Mouse (Mus musculus): ENCODE results near the gene Hoxb4. TPM values are rescaled to one million over a fixed set of nuclear protein-coding genes. Genes with fewer than 3 reads are reported as not detected.

Hoxb4 gene
- polyA plus RNA-seq, 1 experiment from 2014 or later: 5.1 TPM

DNA sequence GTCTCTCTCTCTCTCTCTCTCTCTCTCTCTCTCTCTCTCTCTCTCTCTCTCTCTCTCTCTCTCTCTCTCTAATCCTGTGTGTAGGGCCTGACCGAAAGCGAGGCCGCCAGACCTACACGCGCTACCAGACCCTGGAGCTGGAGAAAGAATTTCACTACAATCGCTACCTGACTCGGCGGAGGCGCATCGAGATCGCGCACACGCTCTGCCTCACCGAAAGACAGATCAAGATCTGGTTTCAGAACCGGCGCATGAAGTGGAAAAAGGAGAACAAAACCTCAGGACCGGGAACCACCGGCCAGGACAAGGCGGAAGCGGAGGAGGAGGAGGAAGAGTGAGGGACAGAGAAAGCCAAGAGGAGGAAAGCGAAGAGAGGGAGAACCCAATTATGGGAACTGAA lies 28.8 kb upstream of the Hoxb4 start:
- H3K4me2 ChIP-seq (replicated peaks; ENCODE audit: low read depth, low read length): no peak overlapping the region
- no peaks in the 10 kb centered on the region for H3K36me3 ChIP-seq (ENCODE audit: control insufficient read depth, insufficient read depth, low read length)
- H3K27me3 ChIP-seq (ENCODE audit: control insufficient read depth, insufficient read depth, low read length): peaks cover 94% of the 10 kb centered on the region
- DNase-seq (ENCODE audit: low spot score): no peak
- H3K27ac ChIP-seq (ENCODE audit: low read depth, low read length): no peak overlapping the region
- no peaks in the 10 kb centered on the region; the same call in none of the 2 replicates for H3K4me1 ChIP-seq (replicated peaks; ENCODE audit: control insufficient read depth, insufficient read depth, low read length)
- no peaks in the 10 kb centered on the region for H3K9me3 ChIP-seq (ENCODE audit: control insufficient read depth, low read length)
- 3% methylated on average over 21 of the region's 21 CpGs for WGBS
- no peak overlapping the region for H3K4me3 ChIP-seq (ENCODE audit: low read depth, low read length)
- H3K9ac ChIP-seq (ENCODE audit: low read depth, low read length): no peak overlapping the region
- no peak for ATAC-seq (ENCODE audit: low FRiP score)

DNA sequence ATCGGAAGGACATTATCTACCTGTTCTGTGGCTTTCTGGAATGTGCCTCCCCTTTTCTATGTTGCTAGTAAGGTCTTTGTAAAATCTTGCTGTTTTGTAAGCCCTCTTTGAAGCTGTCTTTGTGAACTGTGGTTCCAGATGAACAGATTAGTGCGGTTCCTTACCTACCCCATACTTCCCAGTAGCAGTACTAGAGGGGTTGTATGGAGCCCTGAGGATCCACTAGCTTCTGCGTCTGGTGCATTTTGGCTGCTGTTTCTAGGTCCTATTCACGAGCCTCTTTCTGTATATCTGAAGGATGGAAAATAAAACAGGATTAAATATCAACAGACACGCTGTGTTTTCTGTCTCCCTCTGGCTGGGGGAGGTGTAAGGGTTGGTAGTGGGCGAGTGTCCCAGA lies 28.2 kb upstream of the Hoxb4 start:
- H3K9me3 ChIP-seq (ENCODE audit: control insufficient read depth, low read length): no peaks in the 10 kb centered on the region
- ATAC-seq (ENCODE audit: low FRiP score) (no peak), DNase-seq (ENCODE audit: low spot score) (no peak)
- WGBS: 12% methylated on average over 6 of the region's 6 CpGs
- no peak overlapping the region for H3K27ac ChIP-seq (ENCODE audit: low read depth, low read length)
- H3K4me1 ChIP-seq (replicated peaks; ENCODE audit: control insufficient read depth, insufficient read depth, low read length): no peaks in the 10 kb centered on the region; the same call in none of the 2 replicates
- H3K4me3 ChIP-seq (ENCODE audit: low read depth, low read length): no peak overlapping the region
- no peaks in the 10 kb centered on the region for H3K36me3 ChIP-seq (ENCODE audit: control insufficient read depth, insufficient read depth, low read length)
- peaks cover 94% of the 10 kb centered on the region for H3K27me3 ChIP-seq (ENCODE audit: control insufficient read depth, insufficient read depth, low read length)
- H3K9ac ChIP-seq (ENCODE audit: low read depth, low read length): no peak overlapping the region
- no peak overlapping the region for H3K4me2 ChIP-seq (replicated peaks; ENCODE audit: low read depth, low read length)

DNA sequence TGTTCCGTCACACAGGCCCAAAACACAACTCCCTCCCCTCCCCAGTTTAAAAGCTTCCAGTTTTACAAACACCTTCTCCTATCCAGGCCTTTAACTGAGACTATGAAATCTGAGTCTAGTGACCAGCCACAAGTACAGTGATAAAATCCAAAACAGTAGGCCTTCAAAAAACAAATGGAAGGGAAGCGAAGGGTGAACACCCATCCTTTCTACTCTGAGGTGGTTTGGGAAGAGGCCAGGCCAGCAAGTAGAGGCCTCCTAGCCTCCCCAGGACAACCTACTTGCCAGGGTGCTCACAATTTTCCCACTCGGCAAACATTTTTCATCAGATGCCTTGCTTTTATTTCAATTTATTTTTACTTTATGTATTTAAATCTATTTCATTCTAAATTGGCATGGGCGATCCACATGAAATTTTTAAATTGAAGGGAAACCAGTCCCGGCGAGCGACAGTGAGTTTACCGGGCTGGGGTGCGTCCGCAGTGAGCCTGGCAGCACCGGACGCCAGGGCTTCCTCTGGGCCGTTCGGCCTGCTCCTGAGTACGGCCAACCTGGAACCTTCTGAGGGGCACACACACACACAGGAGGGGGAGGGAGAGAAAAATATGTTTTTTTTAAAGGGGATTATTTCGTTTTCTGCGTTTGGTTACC lies 27.2 kb upstream of the Hoxb4 start:
- Histone ChIP-seq H3K27ac (ENCODE audit: low read depth, low read length) (no peak overlapping the region), H3K4me3 (ENCODE audit: low read depth, low read length) (no peak overlapping the region)
- WGBS: 3% methylated on average over 17 of the region's 17 CpGs

DNA sequence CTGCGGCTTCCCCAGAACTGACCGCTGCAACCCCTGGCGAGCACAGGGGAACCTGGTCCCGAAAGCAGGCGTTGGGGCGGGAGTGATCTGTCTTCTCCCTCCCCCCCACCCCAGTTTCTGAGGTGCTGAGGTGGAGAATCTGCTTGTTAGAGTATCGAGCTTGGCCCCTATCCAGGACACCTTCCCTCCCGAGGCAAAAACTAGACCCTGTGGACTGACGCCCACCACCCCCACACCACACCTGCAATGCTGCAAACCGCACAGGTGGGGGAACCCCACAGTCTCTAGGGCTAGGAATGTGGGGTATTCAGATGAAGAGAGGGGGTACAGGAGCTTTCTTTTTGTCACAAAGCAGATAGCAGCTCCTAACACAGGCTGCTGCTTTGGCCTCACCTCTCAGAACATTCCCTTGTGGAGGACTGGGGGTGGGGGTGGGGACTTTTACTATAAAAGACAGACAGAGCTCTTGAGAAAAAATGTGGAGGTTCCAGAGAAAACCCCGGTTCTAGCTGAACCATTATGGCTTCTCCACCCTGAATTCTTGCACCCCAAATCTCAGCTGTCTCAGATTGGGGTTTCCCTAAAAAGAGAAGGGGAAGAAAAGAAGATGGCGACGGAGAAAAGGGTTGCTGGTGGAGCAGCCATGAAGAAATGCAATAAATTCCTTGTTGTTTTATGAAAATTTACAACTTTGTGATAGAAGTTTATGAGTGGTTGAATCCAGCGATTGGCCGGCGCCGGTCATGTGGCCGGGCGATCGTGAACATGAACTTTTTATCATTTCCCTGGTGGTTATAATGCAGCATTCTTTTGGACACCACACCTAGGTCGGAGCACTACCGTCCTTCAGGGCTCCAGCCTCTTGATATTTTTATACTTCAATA lies 26.1 kb upstream of the Hoxb4 start, which contains the start of gene Hoxb6:
TSS of gene Hoxb6 (plus strand) at position 796 of the 884 bp plus-strand sequence.
- H3K27ac ChIP-seq (ENCODE audit: low read depth, low read length): no peak within 1 kb of the TSS
- ATAC-seq (ENCODE audit: low FRiP score) (no peak), DNase-seq (ENCODE audit: low spot score) (no peak)
- WGBS: 3% methylated on average over 22 of the region's 22 CpGs
- H3K9ac ChIP-seq (ENCODE audit: low read depth, low read length): no peak within 1 kb of the TSS
- no peak within 1 kb of the TSS for H3K4me2 ChIP-seq (replicated peaks; ENCODE audit: low read depth, low read length)
- H3K4me1 ChIP-seq (replicated peaks; ENCODE audit: control insufficient read depth, insufficient read depth, low read length): no peaks in the 10 kb centered on the region; the same call in 1 of the 2 replicates
- H3K9me3 ChIP-seq (ENCODE audit: control insufficient read depth, low read length): no peaks in the 10 kb centered on the region
- no peaks in the 10 kb centered on the region for H3K36me3 ChIP-seq (ENCODE audit: control insufficient read depth, insufficient read depth, low read length)
- peak within 1 kb of the TSS; percentile 16 for H3K4me3 ChIP-seq (ENCODE audit: low read depth, low read length)
- peaks cover 97% of the 10 kb centered on the region for H3K27me3 ChIP-seq (ENCODE audit: control insufficient read depth, insufficient read depth, low read length)

More for the DNA sequence above, 27.2 kb upstream of the Hoxb4 start:
- H3K4me1 ChIP-seq (replicated peaks; ENCODE audit: control insufficient read depth, insufficient read depth, low read length): no peaks in the 10 kb centered on the region; the same call in 1 of the 2 replicates
- ATAC-seq (ENCODE audit: low FRiP score) (no peak), DNase-seq (ENCODE audit: low spot score) (no peak)
- H3K9me3 ChIP-seq (ENCODE audit: control insufficient read depth, low read length): no peaks in the 10 kb centered on the region
- peaks cover 96% of the 10 kb centered on the region for H3K27me3 ChIP-seq (ENCODE audit: control insufficient read depth, insufficient read depth, low read length)
- H3K9ac ChIP-seq (ENCODE audit: low read depth, low read length): no peak overlapping the region
- no peak overlapping the region for H3K4me2 ChIP-seq (replicated peaks; ENCODE audit: low read depth, low read length)
- H3K36me3 ChIP-seq (ENCODE audit: control insufficient read depth, insufficient read depth, low read length): no peaks in the 10 kb centered on the region

DNA sequence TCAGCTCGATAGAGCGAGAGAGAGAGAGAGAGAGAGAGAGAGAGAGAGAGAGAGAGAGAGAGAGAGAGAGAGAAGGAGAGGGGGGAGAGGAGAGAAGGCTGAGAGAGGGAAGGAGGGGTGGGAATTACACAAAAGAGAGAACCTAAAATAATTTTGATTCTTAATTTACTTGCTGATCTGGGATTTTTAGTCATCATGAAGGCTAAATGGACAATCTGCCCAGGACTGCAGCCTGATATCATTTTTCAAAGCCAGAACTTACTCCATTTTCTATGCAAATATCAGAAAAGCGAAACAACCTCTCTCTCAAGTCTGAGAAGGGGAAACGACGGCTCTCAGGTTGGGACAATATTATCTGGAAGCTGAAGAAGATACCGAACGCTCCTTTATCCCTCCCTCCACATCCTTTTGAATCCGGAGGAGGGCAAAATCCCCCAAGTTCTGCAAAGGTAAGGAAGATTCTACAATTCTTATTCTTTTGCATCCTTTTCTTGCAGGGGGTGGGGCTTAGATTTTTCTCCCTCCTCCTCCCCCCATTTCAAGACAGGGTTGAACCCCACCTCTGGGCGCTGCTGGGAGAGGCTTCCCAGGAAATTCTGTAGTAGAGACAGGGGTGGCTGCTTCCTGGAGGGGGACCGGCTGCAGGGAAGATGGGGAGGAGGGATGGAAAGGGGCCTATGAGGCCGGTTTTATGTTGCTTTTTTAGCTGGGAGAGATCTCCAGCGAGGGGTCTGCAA lies 25.3 kb upstream of the Hoxb4 start:
- DNase-seq (ENCODE audit: low spot score) (no peak), ATAC-seq (ENCODE audit: low FRiP score) (no peak)
- no peaks in the 10 kb centered on the region for H3K4me1 ChIP-seq (replicated peaks; ENCODE audit: control insufficient read depth, insufficient read depth, low read length)
- H3K4me2 ChIP-seq (replicated peaks; ENCODE audit: low read depth, low read length): no peak overlapping the region
- H3K9me3 ChIP-seq (ENCODE audit: control insufficient read depth, low read length): no peaks in the 10 kb centered on the region
- peaks cover 97% of the 10 kb centered on the region for H3K27me3 ChIP-seq (ENCODE audit: control insufficient read depth, insufficient read depth, low read length)
- WGBS: under 1% methylated on average over 12 of the region's 12 CpGs
- no peaks in the 10 kb centered on the region for H3K36me3 ChIP-seq (ENCODE audit: control insufficient read depth, insufficient read depth, low read length)
- no peak overlapping the region for H3K27ac ChIP-seq (ENCODE audit: low read depth, low read length)
- no peak overlapping the region for H3K9ac ChIP-seq (ENCODE audit: low read depth, low read length)
- peak overlapping the region; percentile 16 for H3K4me3 ChIP-seq (ENCODE audit: low read depth, low read length)

DNA sequence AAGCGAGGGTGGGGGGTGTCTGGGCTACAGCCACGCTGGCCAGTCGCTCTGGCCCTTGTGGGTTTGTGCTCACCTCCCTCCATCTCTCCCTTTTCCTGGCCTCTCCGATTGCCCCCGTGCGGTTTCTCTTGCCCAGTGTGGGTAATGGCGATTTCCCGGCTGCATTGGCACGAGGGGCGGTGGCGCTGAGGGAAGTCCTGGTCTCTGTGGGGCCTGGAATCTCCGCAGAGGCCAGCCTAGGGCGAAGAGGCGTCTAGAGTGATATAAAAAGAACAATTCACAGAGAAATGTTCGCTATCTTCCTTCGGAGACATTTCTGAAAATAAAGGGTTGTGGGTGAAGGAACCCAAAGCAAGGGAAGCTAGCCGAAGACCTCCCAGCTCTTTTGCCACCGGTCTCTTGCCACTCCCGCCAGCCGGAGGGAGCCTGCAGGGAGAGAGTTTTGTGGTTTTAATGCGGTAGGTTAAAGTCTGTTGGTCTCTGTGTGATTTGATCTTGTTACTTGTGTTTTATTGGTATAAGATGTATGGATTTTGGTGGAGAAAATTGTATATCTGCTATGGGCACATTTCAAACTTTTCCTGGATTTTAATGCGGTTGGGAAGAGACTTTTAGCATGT lies 24.7 kb upstream of the Hoxb4 start:
- under 1% methylated on average over 22 of the region's 22 CpGs for WGBS
- H3K9me3 ChIP-seq (ENCODE audit: control insufficient read depth, low read length): no peaks in the 10 kb centered on the region
- H3K4me3 ChIP-seq (ENCODE audit: low read depth, low read length): peak overlapping the region; percentile 16
- no peaks in the 10 kb centered on the region for H3K4me1 ChIP-seq (replicated peaks; ENCODE audit: control insufficient read depth, insufficient read depth, low read length)
- ATAC-seq (ENCODE audit: low FRiP score) (no peak), DNase-seq (ENCODE audit: low spot score) (no peak)
- H3K4me2 ChIP-seq (replicated peaks; ENCODE audit: low read depth, low read length): no peak overlapping the region
- H3K27ac ChIP-seq (ENCODE audit: low read depth, low read length): no peak overlapping the region
- H3K36me3 ChIP-seq (ENCODE audit: control insufficient read depth, insufficient read depth, low read length): no peaks in the 10 kb centered on the region
- peak overlapping the region; percentile 41; the same call in 1 of the 2 replicates for H3K9ac ChIP-seq (ENCODE audit: low read depth, low read length)
- H3K27me3 ChIP-seq (ENCODE audit: control insufficient read depth, insufficient read depth, low read length): peaks cover 97% of the 10 kb centered on the region

DNA sequence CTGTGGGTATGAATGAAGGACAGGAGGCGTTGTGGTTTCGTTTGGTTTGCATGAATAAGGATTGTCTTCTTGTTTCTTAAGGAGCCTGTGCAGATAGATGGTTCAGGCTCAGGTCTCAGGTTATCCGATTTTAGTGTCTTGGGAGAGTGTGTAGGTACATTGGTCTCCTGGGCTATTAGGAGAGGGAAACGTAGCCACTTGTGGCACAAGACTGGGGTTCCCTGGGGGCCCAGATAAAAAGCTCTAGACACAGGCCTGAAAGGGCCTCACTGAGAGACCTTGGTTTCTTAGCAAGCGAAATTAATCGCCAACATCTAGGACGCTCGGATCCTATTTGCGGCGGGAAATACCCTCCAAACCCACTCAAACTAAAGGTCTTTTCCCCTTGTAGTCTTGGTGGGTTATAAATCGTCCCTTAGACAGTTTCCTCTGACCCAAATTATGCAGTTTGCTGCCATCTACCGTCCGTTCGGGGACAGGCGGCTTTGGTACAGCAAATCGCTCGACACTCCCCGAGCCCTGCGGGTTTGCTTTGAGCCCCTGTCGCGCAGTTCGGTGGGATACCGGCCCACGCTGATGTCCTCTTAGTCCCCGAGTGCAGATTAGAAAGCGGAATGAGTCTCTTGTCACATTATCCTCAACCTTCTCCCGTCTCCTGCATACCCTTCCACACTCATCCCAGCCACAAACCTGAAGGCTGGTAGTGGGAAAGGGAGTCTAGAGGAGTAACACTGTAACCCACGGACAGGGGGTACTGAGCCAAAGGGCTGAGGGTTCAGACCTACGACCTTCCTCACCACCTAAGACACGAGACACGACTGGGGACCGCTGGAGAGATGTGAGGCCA lies 23.6 kb upstream of the Hoxb4 start:
- Histone ChIP-seq H3K4me1 (replicated peaks; ENCODE audit: control insufficient read depth, insufficient read depth, low read length) (no peaks in the 10 kb centered on the region), H3K27ac (ENCODE audit: low read depth, low read length) (no peak overlapping the region), H3K9ac (ENCODE audit: low read depth, low read length) (no peak overlapping the region), H3K4me2 (replicated peaks; ENCODE audit: low read depth, low read length) (no peak overlapping the region), H3K4me3 (ENCODE audit: low read depth, low read length) (peak overlapping the region; percentile 8; the same call in 1 of the 2 replicates), H3K36me3 (ENCODE audit: control insufficient read depth, insufficient read depth, low read length) (no peaks in the 10 kb centered on the region), H3K9me3 (ENCODE audit: control insufficient read depth, low read length) (no peaks in the 10 kb centered on the region), H3K27me3 (ENCODE audit: control insufficient read depth, insufficient read depth, low read length) (peaks cover 96% of the 10 kb centered on the region)
- ATAC-seq (ENCODE audit: low FRiP score) (no peak), DNase-seq (ENCODE audit: low spot score) (peak; percentile 91)
- 1% methylated on average over 32 of the region's 32 CpGs for WGBS

Measured in hindbrain, embryonic 11.5 days (tissue).